Mouse (Mus musculus) right cerebral cortex, postnatal 14 days (tissue): ENCODE results near the gene Egfl8.

ENCODE experiments used
- DNase-seq: peaks from one replicate; pipeline ENCODE4 v3.0.0; 2022

Gene Egfl8

GRCm38 (mm10) chr17:34593752-34594525 lies 21.8 kb downstream of the Egfl8 start:
- DNase-seq, result no peak

GRCm38 (mm10) chr17:34592581-34593549 lies 22.9 kb downstream of the Egfl8 start:
- DNase-seq, result no peak

- DNase-seq, result peak; percentile 94
Measured at GRCm38 (mm10) chr17:34591994-34592375, 23.8 kb downstream of the Egfl8 start.

- no peak for DNase-seq
Measured at GRCm38 (mm10) chr17:34591029-34591993, 24.5 kb downstream of the Egfl8 start, which contains the start of gene Pbx2. Gene Pbx2 (plus strand): TSS chr17:34591266.

GRCm38 (mm10) chr17:34590154-34590987 lies 25.4 kb downstream of the Egfl8 start:
- no peak for DNase-seq

GRCm38 (mm10) chr17:34589681-34590101 lies 26.1 kb downstream of the Egfl8 start, which contains the start of gene Gpsm3:
Gene Gpsm3 (plus strand): TSS chr17:34589806.
- no peak for DNase-seq

GRCm38 (mm10) chr17:34589206-34589605 lies 26.6 kb downstream of the Egfl8 start:
- DNase-seq, result no peak

GRCm38 (mm10) chr17:34588767-34589166 lies 27.0 kb downstream of the Egfl8 start:
- no peak for DNase-seq

GRCm38 (mm10) chr17:34587814-34588213 lies 28.0 kb downstream of the Egfl8 start:
- no peak for DNase-seq

GRCm38 (mm10) chr17:34587423-34587811 lies 28.4 kb downstream of the Egfl8 start:
- DNase-seq, result peak; percentile 97

- peak; percentile 90 for DNase-seq
Measured at GRCm38 (mm10) chr17:34586796-34587422, 28.9 kb downstream of the Egfl8 start.

- DNase-seq, result no peak
Measured at GRCm38 (mm10) chr17:34585877-34586771, 29.6 kb downstream of the Egfl8 start.

- no peak for DNase-seq
Measured at GRCm38 (mm10) chr17:34585121-34585520, 30.6 kb downstream of the Egfl8 start.

- no peak for DNase-seq
Measured at GRCm38 (mm10) chr17:34583819-34584218, 32.0 kb downstream of the Egfl8 start.

- DNase-seq, result no peak
Measured at GRCm38 (mm10) chr17:34583397-34583796, 32.4 kb downstream of the Egfl8 start.

GRCm38 (mm10) chr17:34582528-34582927 lies 33.2 kb downstream of the Egfl8 start:
- DNase-seq, result no peak

GRCm38 (mm10) chr17:34578070-34578469 lies 37.7 kb downstream of the Egfl8 start:
- DNase-seq, result no peak

GRCm38 (mm10) chr17:34576577-34576976 lies 39.2 kb downstream of the Egfl8 start:
- no peak for DNase-seq

GRCm38 (mm10) chr17:34572361-34572760 lies 43.4 kb downstream of the Egfl8 start:
- DNase-seq, result no peak

GRCm38 (mm10) chr17:34571875-34572274 lies 43.9 kb downstream of the Egfl8 start:
- no peak for DNase-seq
